Mouse (Mus musculus): Measurements from ENCODE around the gene Mapk11. TPM values are rescaled to one million over a fixed set of nuclear protein-coding genes. Genes with fewer than 3 reads are reported as not detected.

Mapk11 gene
- polyA plus RNA-seq, 1 experiment = 7.3 TPM

DNA sequence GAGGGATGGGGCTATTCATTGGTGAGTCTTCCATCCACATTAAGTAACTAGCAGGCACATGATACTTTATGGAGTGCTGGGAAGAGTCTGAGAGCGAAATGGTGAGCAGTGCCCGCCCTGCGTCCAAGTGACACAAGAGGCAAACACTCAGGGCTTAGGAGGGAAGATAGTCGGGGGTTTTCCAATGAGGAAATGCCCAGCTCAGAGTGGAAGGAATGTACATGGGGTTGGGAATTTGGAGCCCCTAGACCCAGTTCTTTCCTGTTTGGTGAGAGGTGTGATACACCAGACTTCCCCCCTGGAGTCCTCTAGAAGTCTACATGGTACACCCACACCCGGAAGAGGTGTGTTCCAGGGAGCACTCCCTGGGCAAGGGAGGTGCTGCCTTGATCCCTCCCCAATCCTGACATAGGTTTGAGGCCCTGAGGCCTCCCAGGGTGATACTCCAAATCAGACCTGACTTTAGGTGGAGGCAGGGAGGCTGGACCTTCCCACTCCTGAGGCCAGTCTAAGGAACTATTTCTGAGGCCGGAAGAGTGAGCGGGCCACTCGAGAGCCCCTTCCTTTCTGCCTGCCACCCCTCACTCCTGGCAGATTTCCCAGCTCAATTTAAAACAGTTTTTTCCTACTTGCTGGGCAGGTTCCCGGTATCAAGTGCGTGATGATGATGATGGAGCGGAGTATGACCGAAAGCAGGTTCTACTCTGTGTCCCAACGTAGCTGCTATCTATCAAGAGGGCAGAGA, 26.2 kb upstream of the Mapk11 start:
- peaks cover 10% of the 10 kb centered on the region for H3K4me1 ChIP-seq (ENCODE audit: control insufficient read depth, insufficient read depth, low read length)
- TF ChIP-seq CTCF (IDR thresholded peaks at IDR 0.05; ENCODE audit: borderline replicate concordance, insufficient read depth, low read length) (no peak), POLR2A (IDR thresholded peaks at IDR 0.05; ENCODE audit: low read depth, low read length) (no peak)
- H3K27ac ChIP-seq (ENCODE audit: insufficient read depth, low read length) = no peak overlapping the region
- no peak overlapping the region for H3K4me3 ChIP-seq (ENCODE audit: insufficient read depth, low read length)

DNA sequence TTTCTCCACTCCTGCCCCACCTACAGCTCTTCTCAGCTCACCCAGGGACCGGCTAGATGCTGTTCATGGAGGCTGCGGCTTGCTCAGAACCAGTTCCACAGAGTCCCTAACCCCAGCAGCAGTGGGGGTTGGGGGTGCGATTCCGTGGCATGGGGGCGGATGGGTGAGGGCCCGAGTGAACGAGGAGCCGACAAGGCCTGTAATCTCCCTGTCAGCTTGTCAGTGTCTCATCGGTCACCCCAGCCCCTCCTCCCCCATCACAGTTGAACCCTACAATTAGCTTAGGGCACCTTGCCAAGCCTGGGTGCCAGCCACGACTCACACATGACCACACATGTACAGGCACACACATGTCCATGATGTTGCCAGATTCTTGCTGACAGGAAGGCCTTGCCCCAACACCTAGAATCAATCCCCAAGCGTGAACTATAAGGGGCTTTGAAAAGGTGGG, 25.5 kb upstream of the Mapk11 start:
- Histone ChIP-seq H3K4me3 (ENCODE audit: insufficient read depth, low read length) (no peak overlapping the region), H3K27ac (ENCODE audit: insufficient read depth, low read length) (no peak overlapping the region)

GRCm38 (mm10) chr15:89173906-89174214, 24.4 kb upstream of the Mapk11 start:
- no peak overlapping the region for H3K27ac ChIP-seq (ENCODE audit: insufficient read depth, low read length)
- H3K4me3 ChIP-seq (ENCODE audit: insufficient read depth, low read length) = peak overlapping the region; percentile 41
- no peak for TF ChIP-seq POLR2A (IDR thresholded peaks at IDR 0.05; ENCODE audit: low read depth, low read length)
- TF ChIP-seq CTCF (IDR thresholded peaks at IDR 0.05; ENCODE audit: borderline replicate concordance, insufficient read depth, low read length) = no peak
- H3K4me1 ChIP-seq (ENCODE audit: control insufficient read depth, insufficient read depth, low read length) = peaks cover 18% of the 10 kb centered on the region

More for the DNA sequence above, 25.5 kb upstream of the Mapk11 start:
- peaks cover 14% of the 10 kb centered on the region for H3K4me1 ChIP-seq (ENCODE audit: control insufficient read depth, insufficient read depth, low read length)
- no peak for TF ChIP-seq CTCF (IDR thresholded peaks at IDR 0.05; ENCODE audit: borderline replicate concordance, insufficient read depth, low read length)

DNA sequence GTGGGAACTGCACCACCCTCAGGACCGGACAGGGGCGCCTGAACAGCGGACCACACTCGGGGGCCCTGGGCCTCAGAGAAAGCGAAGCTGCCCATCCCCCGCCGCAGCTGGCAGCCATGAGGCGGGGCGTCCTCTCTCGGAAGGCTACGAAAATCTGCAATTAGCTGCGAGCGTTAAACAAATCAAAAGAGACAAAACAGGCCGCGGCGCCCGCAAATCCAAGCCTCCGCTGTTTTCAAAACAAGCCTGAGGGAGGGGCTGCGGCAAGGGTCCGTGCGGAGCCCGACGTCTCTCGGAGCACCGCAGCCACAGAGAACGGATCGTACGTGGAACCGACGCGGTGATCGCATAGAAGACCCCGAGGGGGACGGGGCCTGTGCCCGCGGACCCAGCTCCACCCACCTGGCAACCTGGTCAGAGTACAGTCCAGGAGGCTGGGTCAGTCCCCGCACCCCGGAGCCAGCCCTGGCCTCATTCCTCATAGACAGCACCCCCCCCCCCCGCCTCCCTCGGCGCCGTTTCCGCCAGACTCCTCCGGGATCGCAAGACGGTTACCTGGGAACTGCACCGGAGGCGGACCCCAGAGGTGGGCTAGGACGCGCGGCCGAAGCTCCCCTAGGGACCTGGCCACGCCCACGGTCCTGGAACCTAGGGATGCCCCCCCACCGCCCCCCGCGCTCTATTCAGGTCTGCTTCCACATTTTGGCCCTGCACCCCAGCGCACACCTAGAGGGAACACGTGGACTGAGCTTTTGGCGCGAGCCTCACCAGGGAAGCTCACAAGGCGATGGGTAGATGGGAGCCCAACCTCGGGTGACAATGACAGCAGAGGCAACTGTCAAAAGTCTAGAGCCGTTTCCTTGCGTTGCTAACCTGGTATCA, 23.8 kb upstream of the Mapk11 start:
- H3K4me1 ChIP-seq (ENCODE audit: control insufficient read depth, insufficient read depth, low read length) = peaks cover 17% of the 10 kb centered on the region
- H3K27ac ChIP-seq (ENCODE audit: insufficient read depth, low read length) = peak overlapping the region; percentile 45
- peak overlapping the region; percentile 41 for H3K4me3 ChIP-seq (ENCODE audit: insufficient read depth, low read length)
- TF ChIP-seq CTCF (IDR thresholded peaks at IDR 0.05; ENCODE audit: borderline replicate concordance, insufficient read depth, low read length) = no peak
- no peak for TF ChIP-seq POLR2A (IDR thresholded peaks at IDR 0.05; ENCODE audit: low read depth, low read length)

DNA sequence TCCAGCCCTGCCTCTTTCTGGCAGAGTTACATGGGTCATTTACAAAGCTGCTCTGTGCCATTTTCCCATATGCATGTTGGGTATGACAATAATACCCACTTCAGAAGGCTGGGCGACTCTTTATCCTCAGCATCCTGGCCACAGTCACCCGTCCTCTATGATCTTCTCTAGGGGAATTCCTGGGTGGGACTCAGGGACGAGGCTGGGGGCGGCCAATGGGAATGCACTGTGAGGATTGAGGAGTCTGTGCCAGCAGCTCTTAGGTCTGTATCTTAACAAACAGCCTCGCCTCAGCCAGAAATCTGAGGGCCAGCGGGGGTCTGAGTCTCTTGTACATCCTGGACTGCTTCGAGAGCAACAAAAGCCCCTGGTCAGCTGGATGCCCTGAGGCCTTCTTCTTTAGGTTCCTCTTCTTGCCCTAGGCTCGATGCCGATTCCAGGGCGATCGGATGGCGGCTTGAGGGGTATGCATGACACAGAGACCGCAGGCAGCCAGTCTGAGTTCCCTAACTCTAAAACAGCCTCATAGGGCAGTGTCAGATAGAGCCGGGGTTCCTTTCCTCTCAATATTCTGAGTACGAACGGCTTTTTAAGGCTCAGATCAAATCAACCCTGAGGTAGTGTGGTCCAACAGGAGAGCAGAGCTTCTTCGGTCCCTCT, 23.0 kb upstream of the Mapk11 start:
- TF ChIP-seq POLR2A (IDR thresholded peaks at IDR 0.05; ENCODE audit: low read depth, low read length) = no peak
- no peak for TF ChIP-seq CTCF (IDR thresholded peaks at IDR 0.05; ENCODE audit: borderline replicate concordance, insufficient read depth, low read length)

DNA sequence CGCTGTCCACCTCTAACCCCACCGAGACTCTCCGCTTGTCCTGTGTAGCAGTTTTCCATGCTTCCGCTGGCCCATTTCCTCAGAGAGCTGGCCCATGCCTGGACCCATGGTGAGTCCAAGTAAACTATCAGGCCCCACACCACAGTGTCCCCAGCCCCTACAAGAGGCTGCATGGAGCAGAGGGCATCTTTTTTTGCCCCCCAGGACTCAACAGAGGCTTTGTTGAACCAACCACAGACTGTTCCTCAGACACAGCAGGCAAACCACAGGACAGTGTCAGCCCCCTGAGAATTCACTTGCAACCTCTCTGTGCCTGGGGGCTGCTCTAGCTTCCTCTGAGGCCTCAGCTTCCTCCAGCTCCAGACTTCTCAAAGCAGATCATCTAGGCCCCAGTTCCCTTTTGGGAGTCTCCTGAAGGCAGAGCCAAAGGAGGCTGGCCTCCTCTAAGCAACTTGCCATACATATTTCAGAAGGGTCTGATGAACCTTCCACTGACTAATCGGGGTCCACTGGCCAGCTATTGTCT, 22.2 kb upstream of the Mapk11 start:
- TF ChIP-seq CTCF (IDR thresholded peaks at IDR 0.05; ENCODE audit: borderline replicate concordance, insufficient read depth, low read length) = no peak
- TF ChIP-seq POLR2A (IDR thresholded peaks at IDR 0.05; ENCODE audit: low read depth, low read length) = no peak
- no peak overlapping the region for H3K27ac ChIP-seq (ENCODE audit: insufficient read depth, low read length)

More for the DNA sequence above, 23.0 kb upstream of the Mapk11 start:
- Histone ChIP-seq H3K4me3 (ENCODE audit: insufficient read depth, low read length) (peak overlapping the region; percentile 41), H3K4me1 (ENCODE audit: control insufficient read depth, insufficient read depth, low read length) (peaks cover 11% of the 10 kb centered on the region), H3K27ac (ENCODE audit: insufficient read depth, low read length) (peak overlapping the region; percentile 45)

DNA sequence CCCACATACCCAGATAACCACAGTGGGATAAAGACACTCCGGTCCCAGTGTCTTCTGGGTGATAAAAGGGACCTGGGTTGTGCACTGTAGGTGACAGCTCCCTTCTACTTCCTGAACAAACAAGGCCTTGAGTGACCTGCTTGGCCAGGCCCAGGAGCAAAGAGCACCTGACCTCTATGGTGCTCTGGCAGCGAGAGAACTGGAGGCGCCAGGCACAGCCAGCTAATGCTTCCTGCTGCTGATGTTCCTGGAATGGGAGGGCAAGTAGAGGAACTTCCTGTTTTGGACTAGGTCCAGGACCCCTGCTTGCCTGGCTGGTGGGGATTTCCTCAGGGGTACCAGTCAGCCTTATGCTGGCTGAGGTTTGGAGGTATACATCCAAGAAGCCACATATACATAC, 20.7 kb upstream of the Mapk11 start:
- Histone ChIP-seq H3K4me3 (ENCODE audit: insufficient read depth, low read length) (no peak overlapping the region), H3K27ac (ENCODE audit: insufficient read depth, low read length) (peak overlapping the region; percentile 62), H3K4me1 (ENCODE audit: control insufficient read depth, insufficient read depth, low read length) (peaks cover 9% of the 10 kb centered on the region)
- TF ChIP-seq CTCF (IDR thresholded peaks at IDR 0.05; ENCODE audit: borderline replicate concordance, insufficient read depth, low read length) = no peak
- TF ChIP-seq POLR2A (IDR thresholded peaks at IDR 0.05; ENCODE audit: low read depth, low read length) = no peak

More for the DNA sequence above, 22.2 kb upstream of the Mapk11 start:
- H3K4me3 ChIP-seq (ENCODE audit: insufficient read depth, low read length) = no peak overlapping the region
- peaks cover 9% of the 10 kb centered on the region for H3K4me1 ChIP-seq (ENCODE audit: control insufficient read depth, insufficient read depth, low read length)

DNA sequence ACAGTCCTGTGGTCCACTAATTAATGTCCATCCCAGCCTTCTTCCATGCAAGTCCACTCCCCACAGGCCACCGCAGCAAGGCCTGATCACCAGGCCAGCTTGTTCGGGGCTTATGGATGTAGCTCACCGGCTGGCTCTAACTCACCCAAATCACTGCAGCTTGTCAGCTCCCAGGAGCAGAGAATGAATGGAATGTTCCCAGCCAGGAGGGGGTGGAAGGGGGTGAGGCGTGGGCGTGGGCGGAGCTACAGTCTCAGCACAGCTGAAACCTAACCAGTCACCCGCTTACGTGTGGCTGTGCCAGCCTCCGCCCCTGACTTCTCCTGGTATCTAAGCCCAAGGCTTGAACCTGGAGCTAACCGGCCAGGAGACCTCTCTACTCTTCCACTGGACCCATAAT, 20.0 kb upstream of the Mapk11 start:
- TF ChIP-seq POLR2A (IDR thresholded peaks at IDR 0.05; ENCODE audit: low read depth, low read length) = peak; percentile 67
- TF ChIP-seq CTCF (IDR thresholded peaks at IDR 0.05; ENCODE audit: borderline replicate concordance, insufficient read depth, low read length) = no peak
- H3K4me3 ChIP-seq (ENCODE audit: insufficient read depth, low read length) = peak overlapping the region; percentile 31
- peak overlapping the region; percentile 77 for H3K27ac ChIP-seq (ENCODE audit: insufficient read depth, low read length)
- H3K4me1 ChIP-seq (ENCODE audit: control insufficient read depth, insufficient read depth, low read length) = peaks cover 9% of the 10 kb centered on the region

DNA sequence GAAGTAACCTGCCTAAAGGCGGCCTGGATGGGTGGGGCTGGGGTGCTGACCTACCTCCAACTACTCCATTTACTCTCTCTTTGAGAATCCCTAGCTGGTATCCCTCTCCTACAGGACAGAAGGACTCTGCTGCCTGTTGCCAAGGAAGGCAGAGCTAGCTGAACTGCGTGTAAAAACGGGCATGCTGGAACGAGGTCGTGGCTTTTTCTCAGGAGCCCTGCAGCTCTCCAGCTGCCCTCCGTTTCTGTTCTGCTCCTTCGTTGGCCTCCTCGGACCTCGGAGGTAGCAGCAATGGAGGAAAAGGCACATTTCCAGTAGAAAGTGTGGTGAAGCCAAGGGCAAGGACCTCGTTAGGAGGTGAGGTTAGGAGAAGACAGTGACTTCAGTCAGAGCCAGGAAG, 19.5 kb upstream of the Mapk11 start:
- no peak for TF ChIP-seq CTCF (IDR thresholded peaks at IDR 0.05; ENCODE audit: borderline replicate concordance, insufficient read depth, low read length)
- no peak for TF ChIP-seq POLR2A (IDR thresholded peaks at IDR 0.05; ENCODE audit: low read depth, low read length)
- Histone ChIP-seq H3K4me3 (ENCODE audit: insufficient read depth, low read length) (peak overlapping the region; percentile 31), H3K27ac (ENCODE audit: insufficient read depth, low read length) (peak overlapping the region; percentile 77), H3K4me1 (ENCODE audit: control insufficient read depth, insufficient read depth, low read length) (peaks cover 9% of the 10 kb centered on the region)
